Mouse (Mus musculus) left cerebral cortex, postnatal 25 days (tissue): ENCODE measurements around the gene Mgp. TPM values are rescaled to one million over a fixed set of nuclear protein-coding genes. Genes with fewer than 3 reads are reported as not detected.
"Not testable (repeated sequence)": the region's sequence is repeated elsewhere in the genome, so short reads cannot be mapped to it uniquely, and the experiment has no call there.

Experiments
- DNase-seq, 2 experiments: peaks; one replicate each; pipeline ENCODE4 v3.0.0; 2022; ENCODE audit warnings: low spot score in 2 of 2, mixed read lengths in 1 of 2
- intact Hi-C: fragments of 180-260 bp; cut with DNase I; formaldehyde crosslinking; loops from one replicate; pipeline ENCODE4 v1.15.1; 2025
- total RNA-seq, 2 experiments: library from RNA; stranded (reverse); gene quantifications; 2 replicates each; pipeline ENCODE4 v1.2.3; 2021

Gene Mgp
- total RNA-seq, 2 experiments from 2014 or later = 43.5 to 46.0 TPM

DNA sequence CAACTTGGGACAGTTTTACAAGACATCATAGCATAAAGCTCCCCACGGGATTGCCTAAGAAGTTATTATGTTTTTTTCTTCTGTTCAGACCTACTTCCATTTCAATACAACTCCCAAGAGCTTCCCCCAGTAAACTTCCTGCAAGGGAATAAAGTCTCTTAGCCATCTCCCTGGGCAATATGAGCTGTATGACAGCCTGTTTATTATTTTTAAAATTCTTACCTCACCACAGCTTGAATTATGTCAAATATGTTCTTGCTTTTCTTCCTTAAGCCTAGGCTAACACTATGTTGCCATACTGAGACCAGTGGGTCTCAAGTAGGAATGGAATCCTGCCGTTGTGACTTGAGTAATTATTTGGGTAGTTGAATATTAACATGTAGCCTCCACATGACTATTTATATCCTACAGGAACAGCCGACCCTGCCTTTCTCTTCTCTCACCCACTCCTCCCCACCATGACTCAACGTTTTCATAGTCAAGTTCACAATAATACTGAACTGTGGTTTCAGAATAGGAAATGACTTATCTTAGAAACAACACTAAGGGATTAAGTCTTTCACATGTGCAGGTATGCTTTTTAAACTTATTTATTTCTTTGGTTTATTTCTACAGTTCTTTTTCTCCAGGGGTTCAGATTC, 24.9 kb upstream of the Mgp start:
- DNase-seq = no peak

DNA sequence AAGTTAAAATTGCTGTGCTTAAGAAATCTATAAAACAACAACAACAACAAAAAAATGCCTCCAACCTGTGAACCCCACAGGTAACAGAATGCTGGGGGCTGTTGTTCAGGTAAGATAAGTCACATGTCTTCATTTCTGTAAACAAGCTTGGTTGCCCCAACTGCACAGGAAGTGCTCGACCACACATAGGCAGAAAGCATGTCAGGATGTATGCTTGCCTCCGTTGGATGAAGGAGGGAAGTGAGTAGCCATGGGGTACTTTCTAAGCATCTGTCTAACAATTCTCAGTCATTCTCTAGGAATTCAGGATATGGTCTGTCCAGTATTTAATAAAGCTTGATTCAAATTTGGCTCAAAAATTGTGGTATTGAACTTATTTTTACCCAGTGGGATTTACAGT, 23.3 kb upstream of the Mgp start:
- intact Hi-C loops = no loop called here
- no peak for DNase-seq

More for the DNA sequence above, 24.9 kb upstream of the Mgp start:
- intact Hi-C loops = no loop called here

DNA sequence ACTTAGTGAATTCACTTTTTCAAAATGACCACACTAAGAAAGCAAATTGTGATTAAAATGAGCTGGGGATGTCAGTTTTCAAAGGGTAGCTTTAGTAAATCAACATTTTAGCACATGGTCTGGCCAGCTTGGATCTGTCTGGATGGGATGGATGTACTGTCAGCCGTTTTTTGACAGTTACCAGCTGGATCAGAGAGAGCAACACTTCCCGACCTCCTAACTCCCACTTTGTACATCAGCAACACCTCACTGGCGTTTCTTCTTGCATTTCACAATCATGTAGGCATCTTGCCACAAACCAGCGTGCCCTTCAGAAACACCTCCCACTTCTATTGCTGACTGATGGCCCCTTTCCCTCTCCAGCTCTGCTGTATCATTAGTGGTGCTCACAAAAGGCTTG, 22.6 kb upstream of the Mgp start:
- intact Hi-C loops = no loop called here
- no peak for DNase-seq

DNA sequence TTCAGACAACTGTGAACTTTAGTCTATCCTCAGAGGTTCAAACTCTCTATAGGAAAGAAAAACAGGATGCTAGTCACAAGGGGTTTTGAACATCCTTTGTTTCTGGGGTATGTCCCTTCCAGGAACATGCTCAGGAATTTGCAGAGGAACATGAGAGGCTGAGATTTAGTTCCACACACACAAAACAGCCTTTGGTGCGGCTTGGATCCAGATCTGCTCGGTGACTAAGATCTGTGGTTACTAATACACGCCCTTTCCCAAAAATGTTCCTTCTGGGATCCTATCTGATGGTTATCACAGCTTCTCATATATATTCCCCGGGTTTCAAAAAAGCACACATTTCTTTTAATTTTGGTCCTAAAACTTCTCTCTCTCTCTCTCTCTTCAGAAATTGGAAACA, 22.2 kb upstream of the Mgp start:
- intact Hi-C loops = no loop called here

DNA sequence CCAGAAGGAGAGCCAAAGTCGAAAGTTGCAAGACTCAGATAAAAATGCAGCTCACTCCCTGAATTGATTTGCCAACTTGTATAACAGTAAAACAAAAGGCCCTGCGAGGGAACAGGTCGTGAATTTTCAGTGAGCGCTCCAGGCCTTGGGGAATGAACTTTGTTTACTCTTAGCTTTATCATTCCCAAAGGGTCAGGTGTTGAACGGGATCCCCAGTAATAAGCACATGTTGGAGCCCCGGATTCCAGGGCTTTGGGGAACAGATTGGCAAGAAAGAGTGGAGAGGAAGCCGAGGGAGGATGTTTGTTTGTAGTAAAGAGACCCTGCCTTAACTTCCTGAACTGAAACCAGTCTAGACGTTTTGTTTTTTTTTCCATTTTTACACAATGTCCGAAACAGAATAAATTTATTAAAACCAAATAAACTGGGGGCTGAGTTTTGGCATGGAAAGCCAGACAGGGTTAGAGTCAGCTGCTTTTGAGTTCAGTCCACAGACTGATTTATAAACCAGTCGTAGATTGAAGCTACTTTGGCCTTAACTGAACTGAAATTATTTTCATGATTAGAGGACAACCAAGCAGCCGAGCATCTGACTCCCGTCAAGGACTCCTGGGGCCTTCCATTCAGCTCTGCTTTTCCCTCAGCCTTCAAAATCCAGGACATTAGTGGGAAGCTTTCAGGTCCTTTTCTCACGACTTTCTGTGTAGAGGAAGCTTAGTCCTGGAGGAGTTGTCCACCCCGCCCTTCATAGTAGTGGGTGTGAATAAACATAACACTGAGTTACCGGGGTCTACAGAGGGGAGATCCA, 19.1 kb upstream of the Mgp start:
- intact Hi-C loops = no loop called here
- DNase-seq = no peak

More for the DNA sequence above, 22.2 kb upstream of the Mgp start:
- no peak for DNase-seq

DNA sequence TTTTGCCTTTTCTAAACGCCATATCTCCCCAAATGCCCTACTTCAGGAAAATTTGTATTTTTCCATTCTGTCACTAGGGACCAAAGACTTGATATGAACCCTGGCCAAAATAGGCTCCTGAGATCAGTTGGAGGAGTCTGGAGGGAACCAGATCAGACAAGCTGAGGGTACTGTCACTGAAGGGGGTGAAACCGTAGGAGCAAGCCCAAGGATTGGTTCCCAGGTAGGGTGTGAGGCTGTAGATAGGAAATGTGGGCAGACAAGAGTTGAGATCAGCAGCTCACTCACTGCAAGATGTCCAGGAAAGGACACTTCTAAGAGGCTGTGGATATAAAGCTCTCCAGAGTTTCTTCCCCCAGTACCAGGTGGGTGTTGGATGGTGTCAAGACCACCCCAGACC, 16.4 kb upstream of the Mgp start:
- intact Hi-C loops = no loop called here
- no peak for DNase-seq

DNA sequence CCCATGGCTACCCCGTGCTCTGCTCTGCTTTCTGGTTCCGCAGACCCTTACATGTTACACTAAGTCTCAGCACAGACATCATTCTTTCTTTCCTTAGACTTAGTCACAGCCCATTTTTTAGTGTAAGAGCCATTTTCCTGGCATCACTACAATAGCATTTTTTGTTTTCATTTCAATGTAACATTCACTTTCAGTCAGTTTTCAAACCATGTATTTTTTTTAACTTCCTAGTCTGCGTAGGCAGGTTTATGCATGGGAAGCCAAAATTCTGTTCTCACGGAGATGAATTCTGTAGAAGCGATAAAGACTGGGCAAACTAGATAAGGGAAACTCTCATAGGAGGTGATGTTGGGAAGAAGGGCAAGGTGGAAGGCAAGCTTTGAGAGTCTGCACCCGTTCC, 13.9 kb upstream of the Mgp start:
- DNase-seq = peak in 1 of 2 experiments; percentile 53
- intact Hi-C loops = no loop called here

DNA sequence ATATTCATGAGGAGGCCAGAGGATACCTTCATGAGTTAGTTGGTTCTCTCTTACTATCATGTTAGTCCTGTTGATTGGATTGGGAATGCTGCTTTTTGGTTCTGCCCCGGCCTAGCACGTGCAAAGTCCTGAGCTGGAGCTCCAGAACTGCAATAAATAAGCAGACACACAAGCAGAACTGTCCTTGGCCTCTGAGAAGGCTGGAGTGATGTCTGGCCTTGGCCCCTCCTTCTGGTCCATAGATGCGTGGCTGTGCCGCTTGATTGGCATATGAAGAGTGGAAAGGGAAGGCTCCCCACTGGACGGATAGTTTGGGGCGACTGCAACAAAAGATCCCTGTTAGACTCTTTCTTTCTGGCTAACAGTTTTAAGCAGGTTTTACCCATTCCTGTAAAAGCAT, 13.4 kb upstream of the Mgp start:
- DNase-seq = no peak
- intact Hi-C loops = no loop called here

DNA sequence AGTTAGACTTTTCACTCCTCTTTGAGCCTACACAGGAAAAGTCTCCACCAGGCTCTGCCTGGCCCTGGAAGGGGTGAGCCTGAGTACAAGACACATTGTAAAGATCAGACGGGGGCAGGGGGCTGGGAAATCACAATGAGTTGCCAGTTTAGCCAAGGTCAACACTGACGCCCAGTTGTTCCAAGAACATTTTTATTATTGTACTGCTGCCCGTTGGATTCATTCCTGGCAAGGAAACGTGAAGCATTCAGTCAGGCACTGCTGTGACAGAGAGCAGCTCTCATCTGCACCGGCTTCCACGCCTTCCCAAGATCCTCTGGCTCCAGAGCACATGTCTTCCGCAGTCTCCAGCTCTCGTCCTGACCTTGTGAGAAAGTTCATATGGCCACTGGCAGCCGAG, 12.2 kb upstream of the Mgp start:
- intact Hi-C loops = no loop called here
- DNase-seq = peak in 1 of 2 experiments; percentile 6

DNA sequence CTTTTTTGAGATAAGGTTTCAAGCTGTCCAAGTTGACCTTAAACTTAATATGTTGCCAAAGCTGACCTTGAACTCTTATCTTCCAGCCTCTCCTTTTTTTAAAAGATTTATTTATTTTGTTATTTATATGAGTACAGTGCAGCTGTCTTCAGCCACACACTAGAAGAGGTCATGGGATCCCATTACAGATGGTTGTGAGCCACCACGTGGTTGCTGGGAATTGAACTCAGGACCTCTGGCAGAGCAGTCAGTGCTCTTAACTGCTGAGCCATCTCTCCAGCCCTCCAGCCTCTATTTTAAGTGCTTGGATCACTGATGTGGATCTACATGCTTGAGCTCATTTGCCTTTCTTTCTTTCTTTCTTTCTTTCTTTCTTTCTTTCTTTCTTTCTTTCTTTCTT, 9.1 kb upstream of the Mgp start:
- DNase-seq, intact Hi-C loops: not testable (repeated sequence)

DNA sequence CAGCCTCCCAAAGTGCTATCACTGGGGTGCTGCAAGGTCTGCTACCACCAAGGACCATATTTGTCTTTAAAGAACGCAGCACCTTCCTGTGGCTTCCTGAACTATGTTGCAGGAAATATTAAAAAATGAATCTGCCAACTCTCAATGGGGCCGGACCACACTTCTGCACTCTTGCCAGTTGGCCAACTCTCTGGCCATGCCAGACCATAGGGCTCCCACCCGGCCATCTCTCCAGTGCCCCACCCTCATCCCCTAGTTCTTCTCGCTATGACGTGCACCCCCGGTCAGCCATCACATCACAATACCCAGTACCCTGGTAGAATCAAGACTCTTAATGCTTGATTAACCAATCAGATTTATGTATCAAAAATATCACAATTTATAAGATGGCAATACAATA, 8.3 kb upstream of the Mgp start:
- intact Hi-C loops = no loop called here
- no peak for DNase-seq

DNA sequence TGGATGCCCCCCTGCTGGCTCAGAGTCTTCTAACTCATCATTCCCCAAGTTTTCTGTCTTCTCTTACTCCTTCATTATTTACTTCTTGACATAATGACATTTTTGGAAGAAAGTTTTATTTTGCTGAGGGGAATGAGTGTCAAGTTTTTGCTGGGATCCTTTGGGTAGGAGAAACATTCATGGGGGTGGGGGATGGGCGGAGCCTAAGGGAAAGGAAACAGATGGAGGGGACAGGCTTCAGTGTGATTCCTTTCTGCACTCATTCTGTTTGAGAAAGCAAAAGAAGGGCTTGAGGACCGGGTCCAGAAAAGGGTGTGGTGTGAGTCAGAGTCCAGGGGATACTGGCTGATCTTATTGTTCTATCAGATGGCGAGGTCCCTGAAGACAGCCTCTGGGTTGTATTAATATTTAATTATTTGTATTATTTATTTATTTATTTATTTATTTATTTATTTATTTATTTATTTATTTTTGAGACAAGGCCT, 7.8 kb upstream of the Mgp start:
- no peak for DNase-seq
- intact Hi-C loops = no loop called here

DNA sequence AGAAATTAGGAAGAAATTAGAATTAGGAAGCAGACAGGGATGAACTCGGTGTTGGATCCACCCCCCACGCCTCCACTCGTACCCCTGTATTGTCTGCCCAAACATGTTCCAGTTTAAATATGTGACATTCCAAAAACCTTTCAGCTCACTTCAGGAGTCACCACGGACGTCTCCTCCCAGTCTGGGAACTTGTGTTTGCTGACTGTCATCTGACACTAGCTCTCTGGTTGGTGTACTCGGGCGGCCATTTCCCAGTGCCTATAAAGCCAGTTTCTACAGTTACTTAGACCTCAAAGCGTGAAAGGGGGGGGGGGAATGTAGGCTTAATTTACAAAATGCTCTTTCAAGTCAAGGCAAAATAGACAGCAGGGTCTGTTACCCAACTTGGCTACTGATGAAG, 6.1 kb upstream of the Mgp start:
- no peak for DNase-seq
- intact Hi-C loops = no loop called here

DNA sequence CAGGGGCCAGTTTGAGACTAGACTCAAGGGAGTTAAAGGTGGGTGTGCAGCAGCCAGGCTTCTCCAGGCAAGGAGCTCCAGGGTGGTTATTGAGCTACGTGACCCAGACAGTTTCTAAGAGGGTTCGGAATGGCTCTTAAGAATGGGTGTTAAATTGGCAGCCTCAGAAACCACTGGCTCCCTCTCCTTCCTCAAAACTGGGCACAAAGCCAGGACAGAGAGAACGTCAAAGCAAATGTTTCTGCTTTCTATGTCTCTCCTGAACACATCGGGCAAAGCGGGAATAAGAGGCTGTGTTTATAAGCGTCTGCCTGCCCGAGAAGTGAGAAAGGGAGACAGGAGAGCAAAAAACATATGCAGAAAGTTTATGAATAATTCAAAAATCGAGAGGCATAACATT, 1.0 kb downstream of the Mgp start:
- intact Hi-C loops = no loop called here
- peak in 1 of 2 experiments; percentile 60 for DNase-seq

DNA sequence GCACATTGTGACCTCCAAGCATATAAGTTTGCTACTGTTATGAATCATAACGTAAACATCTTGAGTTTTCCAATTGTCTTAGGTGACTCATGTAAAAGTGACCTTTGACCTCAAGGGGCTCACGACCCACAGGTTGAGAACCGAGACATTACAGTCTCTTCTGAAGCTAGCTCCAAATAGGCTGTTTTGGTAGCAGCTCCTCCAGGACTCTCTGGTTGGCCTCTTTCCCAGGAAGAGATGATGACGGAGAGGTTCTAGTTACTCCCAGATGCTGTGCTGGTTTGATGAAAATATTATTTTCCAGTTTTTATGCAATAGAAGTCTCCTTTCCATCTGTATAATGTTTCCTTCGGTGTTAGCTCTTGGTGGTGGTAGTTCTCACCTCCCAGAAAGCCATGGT, 6.7 kb downstream of the Mgp start:
- no peak for DNase-seq
- intact Hi-C loops = no loop called here

DNA sequence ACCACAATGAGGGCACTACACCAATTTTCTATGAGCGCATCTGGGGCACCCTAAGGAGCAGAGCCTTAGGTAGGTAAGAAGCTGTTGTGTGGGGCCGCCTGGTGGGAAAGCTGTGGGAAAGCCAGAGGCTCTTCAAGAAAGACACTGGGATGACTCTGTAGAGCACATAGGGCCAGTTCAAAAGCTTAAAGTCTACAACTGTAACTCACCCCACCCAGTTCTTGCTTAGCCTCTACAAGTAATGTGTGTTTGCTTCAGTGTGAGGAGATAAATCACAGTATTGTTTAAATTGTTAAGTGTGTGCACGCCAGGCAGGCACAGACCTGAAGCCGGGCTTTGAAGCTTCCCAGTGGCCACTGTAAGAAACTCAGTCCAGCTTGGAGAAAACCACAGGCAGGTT, 9.5 kb downstream of the Mgp start:
- no peak for DNase-seq
- intact Hi-C loops = no loop called here

DNA sequence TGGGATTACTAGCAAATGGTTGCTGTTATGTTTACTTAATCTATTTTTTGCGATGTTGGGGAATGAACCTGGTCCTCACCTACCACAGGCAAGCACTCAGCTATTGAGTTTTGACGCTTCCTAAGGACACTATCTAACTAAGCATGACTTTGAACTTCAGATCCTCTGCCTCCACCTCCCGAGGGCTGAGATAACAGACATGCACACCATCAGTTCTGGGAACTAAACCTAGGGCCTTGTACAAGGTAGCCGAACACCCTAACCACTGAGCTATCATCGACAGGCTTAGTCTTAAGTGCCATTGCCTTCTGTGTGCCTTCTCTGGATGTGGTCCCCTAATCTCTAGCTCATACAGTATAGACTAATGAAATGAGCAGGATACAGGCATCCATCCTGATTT, 10.3 kb downstream of the Mgp start:
- no peak for DNase-seq
- intact Hi-C loops = no loop called here

DNA sequence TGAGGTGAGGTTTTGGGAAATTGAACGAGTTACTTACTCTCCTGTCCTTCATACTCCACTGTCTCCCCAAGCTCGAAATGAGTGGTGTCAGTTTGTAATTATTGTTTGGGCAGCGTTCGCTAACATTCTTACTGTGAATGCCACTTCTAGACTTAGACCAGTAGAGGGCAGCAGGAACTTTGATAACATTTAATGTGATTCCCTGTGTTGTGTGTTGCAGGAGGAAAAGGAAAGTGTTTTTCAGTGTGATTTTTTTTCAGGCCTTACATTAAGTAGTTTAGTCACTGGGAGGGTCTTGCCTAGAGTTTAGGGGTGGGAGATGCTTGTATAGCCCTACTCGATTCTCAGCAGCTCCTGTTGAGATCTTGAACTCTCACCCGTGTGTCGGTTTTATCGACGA, 14.6 kb downstream of the Mgp start:
- DNase-seq = peak; percentile 44 to 66
- intact Hi-C loops = loop anchor here (1.0 to 5.0 kb wide), 4 partner anchors 59 to 306 kb away; no protein-coding TSS in a partner anchor

DNA sequence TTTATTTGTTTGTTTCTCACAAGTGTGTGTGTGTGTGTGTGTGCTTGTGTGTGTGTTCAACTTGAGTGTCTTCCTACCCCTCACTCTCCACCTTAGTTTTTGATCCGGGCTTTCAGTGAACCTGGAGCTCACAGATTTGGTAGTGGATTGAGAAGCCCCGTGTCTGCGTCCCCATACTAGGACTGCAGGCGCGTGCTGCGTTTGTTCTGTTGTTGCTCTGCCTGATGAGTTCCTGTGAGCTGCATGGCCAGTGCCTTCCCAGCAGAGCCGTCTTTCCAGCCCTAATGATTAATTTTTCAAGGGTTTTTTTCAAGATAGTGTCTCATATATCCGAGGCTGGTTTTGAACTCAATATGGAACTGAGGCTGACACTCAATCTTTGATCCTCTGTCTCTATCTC, 17.2 kb downstream of the Mgp start:
- DNase-seq = no peak
- intact Hi-C loops = no loop called here

DNA sequence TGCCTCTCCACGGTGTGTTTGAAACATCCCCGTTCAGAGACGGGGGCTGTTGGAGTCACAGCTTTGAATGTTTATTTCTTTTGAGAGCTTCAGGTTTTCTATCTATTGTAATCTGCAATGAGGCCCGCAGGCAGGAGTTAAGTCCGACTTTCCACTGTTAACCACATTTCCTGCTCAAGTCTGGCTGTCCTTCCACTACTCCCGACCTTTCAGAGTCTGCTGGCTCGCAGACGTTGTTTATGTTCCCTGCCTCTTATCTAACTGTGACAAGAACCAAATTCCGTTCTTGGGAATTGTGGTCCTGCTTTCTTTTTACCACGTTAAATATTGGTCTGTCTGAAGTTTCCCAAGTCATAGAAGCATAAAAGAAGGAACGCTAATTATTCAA, 17.8 kb downstream of the Mgp start:
- intact Hi-C loops = no loop called here
- DNase-seq = no peak

DNA sequence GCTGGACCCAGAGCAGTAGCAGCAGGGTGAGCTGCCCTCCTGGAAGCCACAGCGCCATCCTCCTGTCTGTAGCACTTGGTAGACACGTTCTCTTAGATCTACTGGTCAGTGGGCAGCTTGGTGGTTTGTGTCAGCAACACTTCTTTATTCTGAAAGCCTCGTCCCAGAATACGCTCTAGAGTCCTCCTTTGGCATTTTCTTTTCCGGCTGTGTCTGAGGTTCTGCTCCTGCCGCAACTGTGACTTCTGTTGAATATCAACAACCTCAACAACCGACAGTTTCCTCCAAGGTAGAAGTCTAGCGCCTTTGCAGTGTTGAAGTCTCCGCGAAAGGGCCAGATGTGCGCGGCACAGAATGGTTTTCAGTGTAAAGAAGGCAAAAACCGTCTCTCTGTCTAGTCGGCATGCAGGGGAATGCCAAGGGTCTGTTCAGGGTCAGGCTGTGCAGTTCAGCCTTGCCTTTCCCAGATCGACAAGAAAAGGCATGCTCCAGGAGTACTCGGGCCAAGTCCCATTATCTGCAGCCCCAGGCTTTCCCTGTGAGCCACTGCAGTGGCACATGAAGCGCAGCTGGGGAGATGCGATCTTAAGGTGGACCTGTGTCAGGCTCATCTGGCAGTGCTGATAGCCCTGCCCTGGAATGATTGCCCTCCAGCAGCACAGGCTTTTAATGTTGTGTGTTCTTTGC, 18.3 kb downstream of the Mgp start, which contains the start of gene Art4:
Art4 (minus strand) TSS at position 548 of the 687 bp plus-strand sequence.
- intact Hi-C loops = no loop called here
- DNase-seq = no peak
